Mouse (Mus musculus) midbrain, embryonic 14.5 days (tissue): ENCODE measurements around the gene Zbp1. TPM values are rescaled to one million over a fixed set of nuclear protein-coding genes. Genes with fewer than 3 reads are reported as not detected.

ENCODE experiments used
- ATAC-seq: fragments of 200-750 bp; cut with Nextera tagmentation; 2 replicates; pipeline ENCODE4 v1.8.0; 2017; ENCODE audit warnings: moderate number of reproducible peaks, moderate library complexity; ENCODE audit not compliant: low FRiP score, low TSS enrichment
- DNase-seq: peaks from one replicate; pipeline ENCODE4 v3.0.0-alpha.2; 2015
- H3K27ac ChIP-seq: fragments of 300-500 bp; sonication (generic); replicated peaks from 2 replicates; pipeline ENCODE4 v1.5.1; 2014; ENCODE audit warnings: mild to moderate bottlenecking, low read depth, low read length, moderate library complexity
- H3K27me3 ChIP-seq: fragments of 300-500 bp; sonication (generic); 2 replicates; pipeline ENCODE4 v1.6.1; 2014; ENCODE audit warnings: low read length, control low read depth, mixed read lengths; ENCODE audit not compliant: control insufficient read depth, insufficient read depth
- H3K36me3 ChIP-seq: fragments of 300-500 bp; sonication (generic); 2 replicates; pipeline ENCODE4 v1.6.1; 2014; ENCODE audit warnings: low read length, control low read depth; ENCODE audit not compliant: control insufficient read depth, insufficient read depth
- H3K4me1 ChIP-seq: fragments of 300-500 bp; sonication (generic); 2 replicates; pipeline ENCODE4 v1.6.1; 2014; ENCODE audit warnings: mild to moderate bottlenecking, antibody characterized with exemption, low read length, control low read depth; ENCODE audit not compliant: control insufficient read depth, insufficient read depth
- H3K4me2 ChIP-seq: fragments of 300-500 bp; sonication (generic); 2 replicates; pipeline ENCODE4 v1.6.1; 2014; ENCODE audit warnings: mild to moderate bottlenecking, low read length, moderate library complexity
- H3K4me3 ChIP-seq: fragments of 300-500 bp; sonication (generic); replicated peaks from 2 replicates; pipeline ENCODE4 v1.5.1; 2014; ENCODE audit warnings: low read depth, low read length
- H3K9ac ChIP-seq: fragments of 300-500 bp; sonication (generic); replicated peaks from 2 replicates; pipeline ENCODE4 v1.6.1; 2014; ENCODE audit warnings: mild to moderate bottlenecking, low read length, moderate library complexity
- H3K9me3 ChIP-seq: fragments of 300-500 bp; sonication (generic); 2 replicates; pipeline ENCODE4 v1.6.1; 2016; ENCODE audit warnings: low read length, control low read depth, mixed read lengths; ENCODE audit not compliant: control insufficient read depth
- WGBS: fragments of 180-500 bp; shearing (Covaris S2); extraction: QIAGEN DNeasy Blood & Tissue Kit; methylation state at CpG from one replicate; pipeline ENCODE4 v1.1.7; 2014; 5-methylcytosine and 5-hydroxymethylcytosine counted together
- polyA plus RNA-seq: library from polyadenylated mRNA; unstranded; fragments of >200 nt; fragmentation: Nextera tagmentation; extraction: Ambion mirVana; gene quantifications from 2 replicates; pipeline ENCODE4 v1.2.1, GENCODE M21; 2014

Gene Zbp1
- polyA plus RNA-seq, 1 experiment from 2014 or later, result 1.7 TPM

DNA sequence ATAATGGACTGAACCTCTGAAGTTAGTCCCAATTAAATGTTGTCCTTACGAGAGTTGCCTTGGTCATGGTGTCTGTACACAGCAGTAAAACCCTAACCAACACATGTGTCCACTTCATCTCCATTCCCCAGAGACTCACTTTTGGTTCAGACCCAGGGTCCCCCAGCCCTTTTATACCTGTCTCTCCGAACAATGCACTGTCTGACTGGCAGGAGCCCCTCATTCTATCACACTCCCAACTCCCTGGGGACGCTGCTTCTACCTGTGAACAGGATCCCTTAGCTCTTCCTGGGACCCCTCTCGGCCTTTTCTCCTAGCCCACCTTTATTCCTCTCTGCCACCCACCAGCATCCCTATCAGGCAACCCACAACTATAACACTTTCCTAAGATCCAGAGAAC lies 23.9 kb downstream of the Zbp1 start:
- H3K4me2 ChIP-seq, result no peak overlapping the region
- H3K27ac ChIP-seq, result no peak overlapping the region
- H3K9me3 ChIP-seq, result peaks cover 4% of the 10 kb centered on the region; the same call in 1 of the 2 replicates
- H3K4me1 ChIP-seq, result no peaks in the 10 kb centered on the region
- 87% methylated on average over 4 of the region's 4 CpGs for WGBS
- no peak overlapping the region for H3K4me3 ChIP-seq
- ATAC-seq (no peak), DNase-seq (no peak)
- no peaks in the 10 kb centered on the region for H3K27me3 ChIP-seq
- no peak overlapping the region for H3K9ac ChIP-seq
- no peaks in the 10 kb centered on the region for H3K36me3 ChIP-seq

GRCm38 (mm10) chr2:173187182-173187855 lies 31.4 kb downstream of the Zbp1 start:
- ATAC-seq (no peak), DNase-seq (no peak)
- 0 out of 2 replicates have a peak, but pooled peaks cover 4% of the 10 kb centered on the region for H3K27me3 ChIP-seq
- no peaks in the 10 kb centered on the region for H3K36me3 ChIP-seq
- H3K4me1 ChIP-seq, result no peaks in the 10 kb centered on the region
- 43% methylated on average over 8 of the region's 8 CpGs for WGBS
- no peak overlapping the region for H3K4me2 ChIP-seq
- H3K9ac ChIP-seq, result no peak overlapping the region
- H3K4me3 ChIP-seq, result no peak overlapping the region
- no peaks in the 10 kb centered on the region for H3K9me3 ChIP-seq
- H3K27ac ChIP-seq, result no peak overlapping the region

GRCm38 (mm10) chr2:173186047-173186943 lies 32.4 kb downstream of the Zbp1 start:
- 34% methylated on average over 26 of the region's 26 CpGs for WGBS
- Histone ChIP-seq H3K4me3 (no peak overlapping the region), H3K27ac (no peak overlapping the region), H3K4me1 (no peaks in the 10 kb centered on the region), H3K4me2 (no peak overlapping the region), H3K9ac (no peak overlapping the region; the same call in 1 of the 2 replicates), H3K27me3 (0 out of 2 replicates have a peak, but pooled peaks cover 4% of the 10 kb centered on the region), H3K9me3 (no peaks in the 10 kb centered on the region), H3K36me3 (no peaks in the 10 kb centered on the region)
- DNase-seq (peak; percentile 94), ATAC-seq (peak; percentile 74)

GRCm38 (mm10) chr2:173185282-173185681 lies 33.4 kb downstream of the Zbp1 start:
- no peak for ATAC-seq
- DNase-seq, result peak; percentile 7
- H3K9me3 ChIP-seq, result no peaks in the 10 kb centered on the region
- H3K9ac ChIP-seq, result no peak overlapping the region
- no peaks in the 10 kb centered on the region for H3K36me3 ChIP-seq
- 75% methylated on average over 6 of the region's 6 CpGs for WGBS
- 0 out of 2 replicates have a peak, but pooled peaks cover 4% of the 10 kb centered on the region for H3K27me3 ChIP-seq
- H3K4me2 ChIP-seq, result no peak overlapping the region
- no peak overlapping the region for H3K27ac ChIP-seq
- H3K4me1 ChIP-seq, result no peaks in the 10 kb centered on the region
- no peak overlapping the region for H3K4me3 ChIP-seq

DNA sequence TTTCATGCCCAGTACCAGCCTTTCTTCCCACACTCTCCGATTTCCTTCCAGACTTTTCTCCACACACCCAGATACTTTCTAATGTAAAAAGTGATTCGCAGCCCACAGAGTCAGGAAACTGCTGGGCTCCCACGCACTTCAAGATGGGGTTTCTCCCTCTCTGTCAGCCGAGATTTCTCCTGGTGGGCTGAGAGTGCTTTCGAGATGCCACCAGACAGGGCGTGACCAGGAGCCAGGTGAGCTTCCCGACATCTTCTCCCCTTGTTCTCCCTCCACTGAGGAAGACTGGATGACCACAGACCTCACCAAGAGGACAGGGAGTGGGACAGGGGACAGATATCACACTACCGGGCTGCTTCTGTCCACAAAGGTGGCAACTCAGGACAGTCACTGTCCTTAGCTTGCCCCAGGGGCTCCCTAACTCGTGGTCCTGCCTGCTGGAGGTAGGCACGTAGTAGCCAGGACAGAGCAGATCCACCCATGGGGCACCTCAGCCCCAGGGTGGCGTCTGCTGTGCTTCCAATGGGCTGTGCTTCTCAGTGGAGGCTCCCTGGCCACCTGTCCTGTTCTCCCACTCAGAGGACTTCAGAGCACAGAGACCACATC lies 34.1 kb downstream of the Zbp1 start:
- Histone ChIP-seq H3K27ac (no peak overlapping the region), H3K36me3 (no peaks in the 10 kb centered on the region), H3K9me3 (no peaks in the 10 kb centered on the region), H3K4me3 (no peak overlapping the region), H3K4me2 (no peak overlapping the region), H3K9ac (no peak overlapping the region), H3K4me1 (no peaks in the 10 kb centered on the region), H3K27me3 (0 out of 2 replicates have a peak, but pooled peaks cover 4% of the 10 kb centered on the region)
- 63% methylated on average over 11 of the region's 11 CpGs for WGBS
- ATAC-seq (no peak), DNase-seq (no peak)

DNA sequence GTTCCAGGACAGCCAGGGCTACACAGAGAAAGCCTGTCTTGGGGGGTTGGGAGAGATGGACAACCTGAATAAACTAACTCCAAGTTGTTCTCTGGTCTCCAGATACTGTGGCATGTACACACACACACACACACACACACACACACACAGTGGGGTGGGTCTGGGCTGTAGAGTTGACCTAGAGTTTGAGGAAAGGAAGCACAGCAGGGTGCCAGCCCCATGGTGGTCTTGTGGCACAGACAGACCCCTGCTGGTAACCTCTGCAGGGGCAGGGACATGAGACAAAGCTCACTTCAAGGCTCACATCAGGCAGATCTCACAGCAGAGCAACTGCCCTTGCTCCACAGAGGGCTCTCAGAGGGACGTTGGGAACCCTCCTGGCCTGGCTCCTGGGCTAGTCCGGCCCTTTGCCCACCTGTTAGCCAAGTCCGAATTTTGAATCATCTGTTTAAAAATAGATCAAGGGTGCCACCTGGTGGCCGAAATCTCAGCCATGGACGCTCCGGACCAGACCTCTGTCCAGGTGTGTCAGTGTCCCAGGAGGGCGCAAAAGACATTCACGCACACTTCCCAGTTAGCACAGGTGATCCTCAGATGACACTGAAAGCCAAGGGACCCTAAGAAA lies 34.8 kb downstream of the Zbp1 start:
- H3K27ac ChIP-seq, result no peak overlapping the region
- H3K9ac ChIP-seq, result no peak overlapping the region
- H3K4me1 ChIP-seq, result no peaks in the 10 kb centered on the region
- no peak overlapping the region for H3K4me2 ChIP-seq
- no peaks in the 10 kb centered on the region for H3K9me3 ChIP-seq
- H3K36me3 ChIP-seq, result no peaks in the 10 kb centered on the region
- 0 out of 2 replicates have a peak, but pooled peaks cover 4% of the 10 kb centered on the region for H3K27me3 ChIP-seq
- 8% methylated on average over 8 of the region's 8 CpGs for WGBS
- ATAC-seq (0 out of 2 replicates have a peak, but pooled peaks have one; percentile 10), DNase-seq (peak; percentile 87)
- H3K4me3 ChIP-seq, result no peak overlapping the region

DNA sequence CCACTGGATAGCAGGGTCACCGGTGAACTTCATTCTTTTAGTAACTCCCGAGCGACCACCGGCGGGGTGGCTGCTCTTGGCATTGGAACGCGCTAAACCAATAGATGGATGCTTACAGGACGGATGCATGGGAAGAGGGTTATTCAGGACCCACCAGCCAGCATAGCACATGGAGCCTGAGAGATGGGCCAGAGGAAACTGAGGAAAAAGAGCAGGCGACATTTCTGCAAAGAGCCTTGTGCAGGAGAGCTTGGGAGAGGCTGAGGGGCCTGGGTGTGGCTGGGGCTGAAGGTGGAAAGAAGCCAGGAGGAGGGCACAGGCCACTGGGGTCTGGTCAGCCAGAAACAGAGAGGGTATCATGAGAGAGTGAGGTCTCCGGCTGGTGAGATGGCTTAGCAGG lies 35.4 kb downstream of the Zbp1 start:
- 0 out of 2 replicates have a peak, but pooled peaks cover 4% of the 10 kb centered on the region for H3K27me3 ChIP-seq
- 89% methylated on average over 10 of the region's 10 CpGs for WGBS
- ATAC-seq (no peak), DNase-seq (no peak)
- H3K36me3 ChIP-seq, result no peaks in the 10 kb centered on the region
- no peaks in the 10 kb centered on the region for H3K9me3 ChIP-seq
- H3K27ac ChIP-seq, result no peak overlapping the region
- no peak overlapping the region for H3K4me2 ChIP-seq
- H3K9ac ChIP-seq, result no peak overlapping the region
- no peak overlapping the region for H3K4me3 ChIP-seq
- no peaks in the 10 kb centered on the region for H3K4me1 ChIP-seq

- Histone ChIP-seq H3K36me3 (no peaks in the 10 kb centered on the region), H3K4me3 (no peak overlapping the region), H3K27me3 (0 out of 2 replicates have a peak, but pooled peaks cover 4% of the 10 kb centered on the region), H3K4me2 (no peak overlapping the region), H3K4me1 (no peaks in the 10 kb centered on the region), H3K9ac (no peak overlapping the region), H3K9me3 (no peaks in the 10 kb centered on the region), H3K27ac (no peak overlapping the region)
- DNase-seq, result no peak
- ATAC-seq, result no peak
- 83% methylated on average over 7 of the region's 7 CpGs for WGBS
Observed at GRCm38 (mm10) chr2:173182796-173183195, 35.9 kb downstream of the Zbp1 start.
